Mouse (Mus musculus) cerebellum, postnatal 10 days (tissue): Measurements from ENCODE around the gene Celf2.

Experiments
- DNase-seq, 2 experiments: peaks; one replicate each; pipeline ENCODE4 v3.0.0; 2021; ENCODE audit warnings: mixed read lengths in 2 of 2

Celf2 gene

DNA sequence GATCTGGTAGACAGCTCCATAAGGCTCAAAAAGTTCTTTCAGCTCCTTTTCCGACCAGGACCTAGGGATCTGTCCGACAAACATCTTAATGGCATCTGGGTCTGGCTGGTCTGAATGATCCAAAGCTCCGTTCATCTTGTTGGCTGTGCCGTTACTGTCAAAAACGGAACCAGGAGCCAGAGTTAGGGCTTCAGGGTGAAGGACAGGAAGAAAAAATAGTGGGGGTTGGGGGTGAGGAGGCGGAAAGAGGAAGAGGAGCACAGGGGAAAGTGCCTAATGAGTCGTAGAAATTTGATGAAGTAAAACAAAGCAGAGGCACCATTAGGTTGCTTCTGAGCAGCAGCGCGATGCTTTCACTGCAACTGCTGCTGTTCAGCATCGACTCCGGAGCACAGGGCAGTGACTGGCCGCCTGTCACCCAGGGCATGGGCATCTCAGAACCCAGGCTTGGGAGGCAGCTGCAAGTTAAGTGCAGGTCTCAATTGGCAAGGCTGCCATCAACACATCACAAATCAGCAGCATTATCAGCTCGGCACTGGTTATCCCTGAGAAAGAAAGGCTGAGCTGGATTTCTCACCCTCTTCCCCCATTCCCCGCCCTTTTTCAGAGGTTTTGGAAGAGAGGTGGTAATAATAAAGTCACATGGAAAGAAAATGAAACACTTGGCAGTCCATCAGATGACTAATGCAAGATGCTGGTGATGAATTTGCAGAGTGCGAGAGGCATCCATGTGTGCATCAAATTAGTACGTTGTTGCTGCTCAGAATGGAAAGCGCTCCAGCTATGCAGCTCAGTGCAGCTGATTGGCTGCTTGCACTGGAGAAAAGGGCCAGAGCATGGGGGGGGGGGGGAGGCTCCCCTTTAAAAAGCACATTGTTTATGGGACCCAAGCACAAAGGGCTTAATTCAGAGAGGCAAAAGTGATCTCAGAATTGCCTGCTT, 787.6 kb downstream of the Celf2 start:
- peak; percentile 33 to 42 for DNase-seq

DNA sequence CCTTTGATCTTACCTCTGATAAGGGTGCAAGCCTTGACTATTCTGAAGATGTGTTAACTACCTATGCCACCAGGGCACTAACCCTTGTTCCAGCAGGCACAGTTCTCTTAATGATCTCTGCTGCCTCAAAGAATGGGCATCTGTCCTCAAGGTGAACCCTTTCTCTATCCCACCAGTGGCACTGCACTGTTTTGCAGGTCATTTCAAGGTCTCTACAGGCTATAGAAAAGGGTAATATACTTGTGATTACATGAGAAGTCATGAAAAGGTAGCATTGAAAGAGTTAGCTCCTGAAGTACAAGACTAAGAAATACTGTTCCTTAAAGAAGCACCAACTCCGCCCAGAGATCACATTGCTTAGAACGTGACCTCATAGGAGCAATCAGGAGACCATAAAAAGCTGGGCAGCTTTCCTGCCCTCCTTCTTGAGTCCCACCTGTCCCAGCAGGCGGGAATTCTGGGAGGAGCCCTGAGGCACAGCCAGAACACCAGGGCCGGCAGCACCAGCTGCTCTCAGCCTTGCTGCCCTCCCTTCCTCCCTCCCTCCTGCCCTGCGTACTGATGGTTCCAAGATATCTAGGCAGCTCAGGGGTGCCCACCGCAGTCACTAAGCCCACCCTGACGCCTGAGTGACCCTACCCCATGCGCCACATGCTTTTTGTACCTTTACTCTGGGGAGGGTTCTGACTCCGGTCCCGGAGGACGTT, 788.5 kb downstream of the Celf2 start:
- DNase-seq, result peak; percentile 68 to 78

DNA sequence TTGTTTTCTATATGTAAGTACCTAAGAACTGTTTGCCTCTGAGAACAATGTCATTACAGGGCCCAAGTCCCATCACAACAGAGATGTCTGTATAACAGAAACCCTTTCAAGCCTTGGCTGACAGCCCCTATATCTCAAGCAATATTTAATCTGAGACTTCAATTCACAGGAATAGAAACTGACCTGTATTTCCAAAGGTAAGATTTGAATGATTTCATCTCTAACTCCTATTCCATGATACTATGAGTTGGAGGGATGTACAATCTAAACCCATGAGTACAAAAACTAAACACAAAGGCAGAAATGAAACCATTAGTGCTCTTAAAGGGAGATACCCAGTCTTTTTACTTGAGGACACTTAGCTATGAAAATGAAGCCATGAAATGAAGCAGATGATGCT, 790.5 kb downstream of the Celf2 start:
- DNase-seq, result no peak

DNA sequence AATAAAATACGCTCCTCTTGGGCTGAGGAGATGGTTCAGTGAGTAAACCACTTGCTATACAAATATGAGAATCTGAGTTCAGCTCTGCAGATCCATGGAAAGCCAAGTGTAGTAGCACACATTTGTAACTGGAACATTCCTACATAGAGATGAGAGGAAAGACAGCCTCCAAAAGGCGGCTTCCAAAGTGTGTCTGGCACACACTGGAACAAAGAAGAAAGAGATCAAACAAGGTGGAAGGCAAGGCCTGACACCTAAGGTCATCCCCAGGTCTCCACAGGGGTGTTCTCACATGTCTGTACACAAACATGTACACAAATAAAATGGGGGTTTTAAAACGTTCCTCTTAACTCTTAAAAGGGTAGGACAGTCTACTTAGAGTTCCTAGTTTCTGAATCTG, 791.4 kb downstream of the Celf2 start:
- DNase-seq, result no peak

DNA sequence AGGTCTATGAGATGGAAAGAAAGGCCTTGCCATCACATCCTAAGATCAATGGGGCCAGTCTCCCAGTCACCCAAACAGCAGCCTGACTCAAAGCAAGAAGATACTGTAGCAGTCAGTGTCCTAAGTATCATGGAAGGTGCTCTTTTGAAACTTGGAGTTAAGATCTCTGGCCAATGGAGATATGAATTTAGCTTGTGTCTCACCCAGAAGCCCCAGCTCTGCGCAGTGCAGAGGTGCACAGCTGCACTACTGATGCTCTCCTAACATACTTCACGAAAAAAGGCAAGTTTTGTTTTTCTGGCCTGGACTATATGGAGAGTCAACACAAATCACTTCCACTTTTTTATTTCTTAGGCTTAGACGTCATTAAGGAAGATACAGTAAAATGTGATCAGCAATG, 793.8 kb downstream of the Celf2 start:
- no peak for DNase-seq

DNA sequence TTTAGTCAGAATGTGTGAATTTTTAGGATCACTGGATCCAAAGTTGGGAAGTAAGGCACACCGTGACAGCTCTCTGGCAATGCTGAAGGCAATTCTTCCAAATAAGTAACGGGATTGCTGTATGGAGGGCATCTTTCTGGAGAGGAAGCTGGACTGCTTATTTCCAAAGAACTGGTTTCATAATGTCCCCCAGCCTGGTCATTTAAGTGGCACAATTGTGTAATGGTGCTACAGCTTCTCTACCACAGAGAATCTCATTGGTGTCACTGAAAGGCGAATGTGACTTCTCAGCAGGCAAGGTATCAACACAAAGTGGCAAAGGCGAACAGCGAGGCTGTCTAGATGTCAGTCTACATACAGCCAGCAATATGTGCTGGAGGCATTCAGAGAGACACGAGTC, 795.8 kb downstream of the Celf2 start:
- DNase-seq, result no peak

DNA sequence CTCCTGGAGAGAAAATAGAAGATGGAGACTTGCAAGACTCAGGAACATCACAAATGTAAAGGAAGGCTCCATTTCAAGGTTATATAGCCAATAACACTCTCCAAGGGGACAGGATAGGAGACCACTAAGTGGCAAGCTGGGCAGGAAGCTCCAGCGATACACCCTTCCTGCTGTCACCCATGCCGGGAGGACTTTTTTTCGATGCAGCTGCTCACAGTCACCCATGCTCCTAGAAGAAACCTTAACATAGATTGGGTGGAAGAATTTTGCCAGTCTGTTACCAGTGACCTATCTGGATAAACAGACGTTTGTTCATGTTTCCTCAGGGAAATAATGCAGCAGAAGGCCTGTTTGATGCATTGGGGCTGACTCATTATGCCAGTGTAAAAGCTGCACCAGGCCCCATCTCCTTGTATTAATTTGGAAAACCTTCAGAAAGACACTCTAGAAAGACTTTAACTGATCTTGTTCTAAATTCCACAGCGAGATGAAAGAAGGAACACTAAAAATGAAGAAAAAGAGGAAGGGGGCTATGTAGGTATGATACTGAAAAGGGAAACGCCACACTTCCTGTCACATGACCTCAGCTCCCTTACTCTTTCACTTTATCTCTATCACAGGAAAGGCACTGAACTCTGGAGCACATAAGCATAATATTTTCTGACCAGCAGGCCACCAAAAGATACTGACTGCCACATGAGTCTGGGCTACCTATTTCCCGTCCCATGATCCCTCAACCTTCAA, 798.5 kb downstream of the Celf2 start:
- no peak for DNase-seq

DNA sequence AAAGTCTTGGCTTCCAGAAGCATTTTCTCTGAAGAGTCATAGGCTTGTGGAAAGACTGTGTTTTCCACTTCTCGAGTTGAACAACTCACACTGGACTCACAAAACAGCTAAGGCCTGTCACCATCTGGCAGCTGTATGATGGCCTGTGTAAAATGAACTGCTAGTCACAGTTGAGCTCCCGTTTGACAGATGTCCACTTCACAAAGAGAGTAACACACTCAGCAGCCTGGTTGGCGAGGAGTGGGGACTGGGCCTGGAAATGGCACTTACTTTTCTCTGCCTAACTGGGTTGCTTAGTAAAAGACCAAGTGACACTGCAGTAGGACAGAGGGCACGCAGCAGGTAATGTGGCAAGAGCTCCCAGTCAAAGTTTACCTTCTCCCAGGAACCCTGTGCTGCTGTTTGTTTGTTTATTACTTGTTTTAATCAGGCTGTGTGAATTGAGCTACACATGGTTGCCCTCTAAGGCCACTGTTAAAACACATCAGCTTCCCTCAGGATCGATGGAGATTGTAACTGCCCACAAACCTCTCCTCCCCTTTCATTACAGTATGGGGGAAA, 801.3 kb downstream of the Celf2 start:
- peak in 1 of 2 experiments; percentile 34 for DNase-seq

DNA sequence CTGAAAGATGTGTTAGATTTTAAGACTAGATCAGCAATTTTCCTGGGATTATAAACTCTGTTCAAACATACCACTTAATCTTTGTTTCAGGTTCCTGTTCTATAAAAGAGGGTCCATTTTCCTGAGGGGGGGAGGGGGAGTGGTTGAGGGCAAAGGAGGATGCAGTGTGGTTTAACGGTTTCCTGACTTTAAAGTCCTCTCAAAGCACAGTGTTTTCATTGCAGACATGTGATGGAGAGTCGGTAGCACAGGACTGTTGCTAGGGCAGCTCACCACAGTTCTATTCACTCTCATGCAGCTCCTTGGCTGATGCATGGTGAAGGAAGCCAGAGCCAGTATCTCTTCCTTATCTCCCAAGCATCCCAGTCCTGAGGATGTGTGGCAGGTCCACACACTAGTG, 802.1 kb downstream of the Celf2 start:
- DNase-seq, result no peak

DNA sequence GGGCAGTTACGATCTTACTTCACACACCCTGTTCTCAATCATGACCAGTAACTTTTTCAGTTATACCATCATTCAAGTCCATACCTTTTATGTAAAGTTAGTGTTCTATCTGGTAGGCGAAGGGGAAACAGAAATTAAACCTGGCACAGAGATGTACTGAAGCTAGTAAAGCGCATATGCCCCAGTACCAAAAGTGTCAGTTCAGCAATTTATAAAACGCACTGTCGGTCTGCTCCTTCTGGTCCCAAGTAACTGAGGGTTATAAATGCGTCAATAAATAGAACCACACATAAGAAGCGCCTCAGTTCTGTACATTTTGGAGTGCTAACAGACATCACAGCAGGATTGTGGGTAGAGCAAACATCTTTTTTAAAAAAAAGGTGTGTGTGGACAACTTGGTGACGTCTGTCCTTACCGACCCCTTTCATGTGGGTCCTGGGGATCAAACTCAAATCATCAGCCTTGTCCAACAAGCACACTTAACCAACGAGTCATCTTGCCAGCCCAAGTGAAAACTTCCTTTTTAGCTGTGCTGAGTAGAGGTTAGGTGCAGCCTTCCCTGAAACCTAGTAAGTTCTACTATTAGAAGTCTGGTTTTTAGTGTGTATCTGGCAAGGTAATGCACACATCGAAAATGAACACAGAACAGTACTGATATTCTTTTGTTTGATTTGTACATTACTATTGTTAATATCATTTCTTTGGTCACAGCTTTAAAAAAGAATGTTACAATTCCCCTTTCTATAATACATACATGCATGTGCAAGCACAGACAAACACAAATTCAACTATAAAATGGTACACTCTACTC, 803.2 kb downstream of the Celf2 start:
- no peak for DNase-seq

DNA sequence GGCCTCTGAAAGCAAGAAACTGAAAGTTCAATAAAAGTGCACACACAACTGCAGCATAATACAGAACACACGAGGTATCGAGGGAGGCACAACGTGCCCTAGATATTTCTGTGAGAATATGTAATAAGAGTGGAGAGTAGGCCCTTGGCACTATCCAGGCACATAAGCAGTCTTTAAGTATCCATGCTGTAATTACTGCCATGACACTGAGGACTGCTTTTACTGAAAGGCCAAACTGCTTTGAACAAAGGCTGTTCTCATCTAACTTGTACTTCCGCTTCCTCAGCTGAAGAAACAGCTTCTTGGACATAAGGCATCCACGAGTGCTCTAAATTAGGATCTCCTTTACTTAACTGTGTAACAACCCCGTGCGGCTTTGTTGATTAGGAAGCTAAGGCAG, 803.9 kb downstream of the Celf2 start:
- DNase-seq, result no peak

DNA sequence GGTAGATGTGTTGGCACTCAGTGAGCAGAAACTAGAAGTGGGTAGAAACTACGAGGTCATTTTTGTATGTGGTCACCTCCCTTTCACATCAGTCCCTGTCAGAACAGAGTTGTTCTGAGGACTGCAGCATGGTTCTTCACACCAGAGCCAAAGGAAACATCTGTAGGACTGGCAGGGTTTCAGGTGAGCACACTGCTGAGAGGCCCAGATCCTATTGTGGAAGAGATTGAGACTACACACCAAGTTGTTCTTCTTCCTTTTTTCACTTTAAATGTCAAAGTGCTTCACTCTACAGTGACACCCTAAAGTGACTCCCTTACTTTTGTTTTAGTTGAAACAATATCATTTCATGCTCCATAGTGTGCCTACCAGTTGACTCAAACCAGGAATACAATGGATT, 804.6 kb downstream of the Celf2 start:
- DNase-seq, result no peak

DNA sequence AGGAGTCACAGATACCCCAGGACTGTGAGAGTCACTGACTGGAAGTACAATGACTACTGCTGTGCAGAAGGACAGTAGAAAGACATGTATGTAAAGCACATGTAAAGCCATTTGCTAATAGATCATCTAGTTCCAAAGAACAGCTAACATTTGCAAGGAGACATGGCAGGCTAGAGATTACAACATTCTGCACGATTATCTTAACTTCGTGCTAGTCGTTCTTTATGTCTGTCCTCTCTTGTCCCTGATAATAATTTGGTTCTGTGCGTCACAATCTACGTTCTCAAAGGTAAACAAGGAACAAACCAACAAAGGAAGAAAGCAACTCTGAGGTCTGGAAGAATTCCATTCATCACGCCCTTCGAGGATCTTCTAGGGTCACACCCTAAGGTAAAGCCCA, 805.0 kb downstream of the Celf2 start:
- no peak for DNase-seq

DNA sequence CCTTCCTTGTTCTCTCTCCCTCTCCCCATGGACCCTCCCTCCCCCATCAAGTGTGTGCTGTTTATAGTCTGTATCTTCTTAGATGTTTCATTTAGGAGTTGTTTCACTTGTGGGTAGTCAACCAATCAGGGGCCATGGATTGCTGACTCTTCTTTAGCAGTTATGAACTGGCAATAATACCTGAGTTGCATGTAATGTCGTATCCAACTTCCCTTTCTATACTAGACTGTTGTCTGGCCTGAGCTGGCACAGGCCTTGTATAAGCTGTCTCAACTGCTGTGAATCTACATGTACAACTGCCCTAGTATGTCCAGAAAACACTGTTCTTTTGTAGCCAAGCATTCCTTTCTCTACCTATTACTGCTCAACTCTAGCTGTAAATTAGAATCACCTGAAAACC, 813.0 kb downstream of the Celf2 start:
- no peak for DNase-seq

DNA sequence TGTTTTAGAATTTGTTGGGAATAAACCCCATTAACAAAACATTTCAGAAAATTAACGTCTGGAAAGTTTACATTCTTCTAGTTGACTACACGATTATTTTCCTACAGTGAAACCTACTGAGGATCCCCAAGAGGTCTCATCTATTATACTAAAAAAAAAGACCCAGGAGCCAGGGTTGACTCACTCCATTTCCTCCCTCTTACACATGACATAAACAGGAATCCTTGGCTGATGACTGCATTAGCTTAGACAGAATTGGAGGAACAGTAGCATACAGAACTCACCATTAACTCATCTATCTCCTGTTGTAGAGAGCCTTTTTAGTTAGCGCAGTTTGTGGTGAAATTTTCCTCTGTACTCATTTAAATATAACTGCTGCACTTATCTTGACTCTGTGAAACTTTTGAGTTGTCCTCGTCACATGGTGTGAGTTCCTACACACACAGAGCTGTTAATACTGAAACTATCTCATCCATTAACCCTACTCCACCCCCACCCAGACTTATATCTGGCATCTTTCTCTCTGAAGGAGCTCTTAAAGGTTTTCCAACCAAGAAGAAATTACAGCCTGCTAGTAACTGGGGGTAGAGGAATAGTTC, 813.9 kb downstream of the Celf2 start:
- no peak for DNase-seq

DNA sequence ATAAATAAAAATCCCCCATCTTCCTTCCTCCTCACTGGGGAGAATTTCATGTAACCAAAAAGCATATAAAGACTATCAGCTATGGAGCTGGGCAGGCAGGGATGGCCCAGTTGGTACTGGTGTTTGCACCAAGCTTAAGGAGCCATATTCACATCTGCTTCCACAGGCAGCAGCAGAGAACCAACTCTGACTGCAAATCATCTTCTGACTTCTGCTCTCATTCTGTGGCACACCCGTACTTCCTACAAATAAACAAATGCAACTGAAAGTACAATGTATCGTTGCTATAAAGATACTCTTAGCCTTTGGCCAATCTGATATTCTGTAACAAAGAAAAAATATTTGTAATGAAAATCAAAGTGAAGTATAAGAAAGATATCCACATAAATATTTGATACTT, 819.7 kb downstream of the Celf2 start:
- DNase-seq, result no peak

DNA sequence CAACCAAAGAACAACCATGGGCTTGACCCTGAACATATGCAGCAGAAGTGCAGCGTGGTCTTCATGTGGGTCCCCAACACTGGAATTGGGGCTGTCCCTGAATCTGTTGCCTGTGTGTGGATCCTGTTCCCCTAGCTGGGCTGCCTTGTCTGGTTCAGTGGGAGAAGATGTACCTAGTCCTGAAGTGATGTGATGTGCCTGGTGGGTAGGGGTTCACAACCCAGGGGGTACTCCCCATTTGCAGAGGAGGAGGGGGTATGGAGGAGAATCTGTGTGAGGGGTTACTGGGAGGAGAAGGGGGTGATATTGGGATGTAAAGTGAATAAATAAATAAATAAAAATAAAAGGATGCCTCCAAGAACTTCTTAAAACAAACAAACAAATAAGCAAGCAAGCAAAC, 831.1 kb downstream of the Celf2 start:
- no peak for DNase-seq

DNA sequence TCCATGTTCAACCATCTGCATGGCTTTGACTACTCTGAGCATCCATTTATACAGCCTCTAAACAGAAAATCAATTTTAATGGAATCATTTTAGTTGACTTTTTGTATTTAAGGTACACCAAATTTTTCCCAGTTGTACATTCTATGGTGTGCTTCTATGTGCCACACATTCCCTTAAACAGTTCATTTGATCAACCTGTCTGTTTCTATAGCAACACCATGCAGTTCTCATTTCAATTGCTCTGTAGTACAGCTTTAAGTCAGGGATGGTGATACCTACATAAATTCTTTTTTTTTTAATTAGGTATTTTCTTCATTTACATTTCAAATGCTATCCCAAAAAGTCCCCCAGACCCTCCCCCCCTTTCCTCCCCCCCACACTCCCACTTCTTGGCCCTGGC, 831.9 kb downstream of the Celf2 start:
- no peak for DNase-seq

DNA sequence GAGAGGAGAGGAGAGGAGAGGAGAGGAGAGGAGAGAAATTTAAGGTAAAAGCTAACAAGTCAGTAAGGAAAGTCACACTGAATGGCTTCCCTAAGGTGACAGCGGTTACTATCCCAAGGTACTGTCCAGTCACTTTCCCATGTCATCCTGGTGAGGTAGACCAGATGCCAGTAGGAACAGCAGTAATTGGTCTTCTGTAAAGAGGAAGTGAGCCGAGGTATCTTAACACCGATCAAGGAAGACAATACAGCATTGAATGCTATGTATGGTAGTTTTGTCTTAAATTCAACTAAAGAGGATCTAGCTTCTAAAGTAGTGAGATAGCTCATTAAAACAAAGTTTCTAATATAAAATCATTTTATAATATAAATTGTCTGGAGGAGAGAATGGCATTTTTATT, 835.0 kb downstream of the Celf2 start:
- DNase-seq, result no peak

DNA sequence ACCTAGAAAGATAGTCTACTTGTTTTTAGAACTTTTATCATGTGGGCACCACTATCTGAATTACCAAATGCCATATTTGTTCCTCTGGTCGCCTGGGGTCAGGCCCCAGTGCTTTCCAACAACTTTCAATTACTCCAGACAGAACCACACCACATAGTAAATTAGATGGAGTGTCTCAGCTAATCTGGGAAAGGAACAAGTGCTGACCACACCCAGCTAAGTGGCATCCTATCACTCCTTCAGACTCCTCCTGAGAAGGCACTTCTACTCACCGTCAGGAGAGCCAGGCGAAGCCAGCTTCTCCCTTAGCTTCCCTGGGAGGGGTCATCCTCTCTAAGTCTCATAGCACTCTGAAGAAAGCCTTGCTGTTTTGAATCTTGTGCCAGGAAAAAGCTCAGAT, 835.9 kb downstream of the Celf2 start:
- DNase-seq, result no peak

DNA sequence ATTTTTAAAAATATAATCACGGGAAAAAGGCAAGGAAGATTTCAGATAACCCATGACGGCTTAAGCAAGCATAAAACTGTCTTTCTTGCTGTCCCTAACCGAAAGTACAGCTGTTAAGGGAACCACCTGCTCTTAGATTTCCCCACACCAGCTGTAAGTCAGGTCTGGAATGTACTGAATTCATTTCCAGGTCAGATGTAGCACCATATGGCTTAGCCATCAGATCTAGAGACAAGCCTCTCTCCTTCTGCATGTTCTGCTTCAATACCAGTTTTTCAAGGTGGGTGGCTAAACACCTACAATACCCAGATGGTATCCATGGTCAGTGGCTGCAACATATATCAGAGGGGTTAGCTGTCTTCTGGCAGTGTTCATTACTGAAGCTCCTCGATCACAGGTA, 841.8 kb downstream of the Celf2 start:
- peak in 1 of 2 experiments; percentile 14 for DNase-seq

DNA sequence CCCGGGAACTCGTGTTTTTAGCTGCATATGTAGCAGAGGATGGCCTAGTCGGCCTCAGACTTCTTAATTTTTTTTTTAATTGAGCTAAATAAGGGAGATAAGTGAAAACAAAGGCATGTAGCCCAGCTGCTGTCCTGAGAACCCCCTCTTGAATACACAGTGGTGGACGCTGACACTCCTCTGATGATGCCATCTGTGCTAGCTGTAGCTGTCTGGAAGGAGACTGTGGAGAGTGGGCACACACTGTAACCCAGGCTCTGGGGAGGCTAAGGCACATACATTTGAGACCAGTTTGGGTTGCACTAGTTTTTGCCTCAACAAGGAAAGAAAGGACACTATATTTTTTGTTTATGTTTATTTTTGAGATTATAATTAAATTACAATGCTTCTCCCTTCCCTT, 849.5 kb downstream of the Celf2 start:
- DNase-seq, result peak; percentile 26 to 35
